Mouse (Mus musculus) cerebellum, adult 2 months (tissue): Measurements from ENCODE around the gene Olfml1. TPM values are rescaled to one million over a fixed set of nuclear protein-coding genes. Genes with fewer than 3 reads are reported as not detected.

Source experiments
- DNase-seq, 2 experiments: peaks; one replicate each; pipeline ENCODE4 v3.0.0; 2021
- H3K27ac ChIP-seq: fragments of 200-500 bp; 2 replicates; pipeline ENCODE4 v1.5.1; 2012; ENCODE audit warnings: low read length, control low read depth, inconsistent platforms; ENCODE audit not compliant: insufficient read depth
- H3K27me3 ChIP-seq: fragments of 200-500 bp; 2 replicates; pipeline ENCODE4 v1.6.1; 2012; ENCODE audit warnings: inconsistent platforms, mild to moderate bottlenecking, low read length, moderate library complexity; ENCODE audit not compliant: control insufficient read depth, insufficient read depth
- H3K4me1 ChIP-seq: fragments of 200-500 bp; 2 replicates; pipeline ENCODE4 v1.6.1; 2011; ENCODE audit warnings: low read length; ENCODE audit not compliant: control insufficient read depth, insufficient read depth
- H3K4me3 ChIP-seq: fragments of 200-500 bp; replicated peaks from 2 replicates; pipeline ENCODE3; 2011; ENCODE audit warnings: mild to moderate bottlenecking, low read depth, low read length, control low read depth; ENCODE audit not compliant: insufficient read depth
- CTCF ChIP-seq: fragments of 200-500 bp; IDR thresholded peaks from 2 replicates; pipeline ENCODE4 v1.5.1; 2011; ENCODE audit warnings: low read depth, mild to moderate bottlenecking, control low read depth, low read length, moderate library complexity, borderline replicate concordance; ENCODE audit not compliant: insufficient read depth
- POLR2A ChIP-seq: fragments of 200-500 bp; IDR thresholded peaks from 2 replicates; pipeline ENCODE4 v1.6.1; 2011; ENCODE audit warnings: low read length, control low read depth, borderline replicate concordance; ENCODE audit not compliant: insufficient read depth
- WGBS: fragments of 180-500 bp; shearing (Covaris S2); methylation state at CpG from one replicate; pipeline ENCODE4 v1.1.7; 2018; 5-methylcytosine and 5-hydroxymethylcytosine counted together
- polyA plus RNA-seq: library from polyadenylated mRNA; depleted of rRNA; stranded (reverse); fragments of >200 nt; gene quantifications from 2 replicates; pipeline ENCODE4 v1.2.3, GENCODE M21; 2012; rRNA removed

The Olfml1 gene
- polyA plus RNA-seq, 1 experiment: 13.4 TPM

DNA sequence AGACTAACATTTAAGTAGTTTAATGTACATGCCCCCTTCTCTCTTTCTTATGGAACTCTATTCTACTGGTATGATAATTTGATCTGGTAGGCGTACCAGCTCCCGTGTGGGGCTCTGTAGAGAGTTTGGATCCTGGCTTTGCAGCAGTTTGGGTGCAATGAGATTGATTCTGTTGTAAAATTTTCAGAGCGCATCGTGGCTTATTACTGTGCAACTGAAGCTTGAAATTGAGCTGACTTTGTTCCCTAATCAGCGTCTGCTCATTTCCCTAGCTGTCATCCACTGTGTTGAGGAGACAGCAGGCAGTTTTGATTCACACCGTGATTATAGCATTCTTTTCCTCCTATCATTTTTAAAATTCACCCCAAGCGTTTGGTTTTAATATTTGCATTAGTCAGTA is 70.2 kb downstream of the Olfml1 start:
- H3K27me3 ChIP-seq: no peaks in the 10 kb centered on the region; the same call in 1 of the 2 replicates
- no peak for DNase-seq
- H3K27ac ChIP-seq: no peak overlapping the region

DNA sequence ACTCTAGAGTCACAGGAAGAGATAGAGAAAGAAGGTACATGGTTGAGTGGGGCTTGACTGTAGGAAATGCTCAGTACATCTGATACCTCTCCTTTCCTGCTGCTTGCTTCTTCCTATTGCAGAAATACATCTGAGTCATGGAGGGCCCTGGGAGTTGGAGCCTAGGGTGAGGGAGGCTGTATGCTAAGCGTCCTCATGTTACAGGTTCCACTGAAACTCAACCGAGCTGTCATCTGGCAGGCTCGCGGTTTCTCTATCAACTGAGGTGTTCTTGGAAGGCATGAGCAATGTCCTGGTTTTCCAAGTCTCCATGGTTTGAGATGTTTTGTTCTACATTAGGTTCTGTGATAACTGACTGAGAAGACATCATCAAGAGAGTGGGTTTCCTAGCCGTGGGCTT is 70.8 kb downstream of the Olfml1 start:
- 87% methylated on average over 5 of the region's 5 CpGs for WGBS
- DNase-seq: no peak
- H3K27ac ChIP-seq: no peak overlapping the region

More for the DNA sequence above, 70.2 kb downstream of the Olfml1 start:
- WGBS: 55% methylated on average over 7 of the region's 7 CpGs
- Histone ChIP-seq H3K4me1 (no peaks in the 10 kb centered on the region), H3K4me3 (no peak overlapping the region)
- TF ChIP-seq CTCF: no peak
- no peak for TF ChIP-seq POLR2A

More for the DNA sequence above, 70.8 kb downstream of the Olfml1 start:
- Histone ChIP-seq H3K27me3 (no peaks in the 10 kb centered on the region; the same call in 1 of the 2 replicates), H3K4me3 (no peak overlapping the region), H3K4me1 (no peaks in the 10 kb centered on the region)
- TF ChIP-seq CTCF: no peak
- TF ChIP-seq POLR2A: no peak

Other genes with a start within 250 kb of the Olfml1 start
- gene Syt9, start 196.7 kb upstream of the Olfml1 start, polyA plus RNA-seq: 39.6 and 43.1 TPM in 2 replicates
- gene Ppfibp2, start 27.8 kb downstream of the Olfml1 start, polyA plus RNA-seq: 10.0 and 12.5 TPM in 2 replicates
- not detected in 2 replicates for gene 5330417H12Rik, start 57.7 kb downstream of the Olfml1 start, polyA plus RNA-seq
- 0.47 and 0.51 TPM in 2 replicates for gene Cyb5r2, start 190.6 kb downstream of the Olfml1 start, polyA plus RNA-seq
- not detected in 2 replicates for gene Ovch2, start 233.8 kb downstream of the Olfml1 start, polyA plus RNA-seq
- gene Olfr467, start 244.8 kb downstream of the Olfml1 start, polyA plus RNA-seq: not detected in 2 replicates